Mouse (Mus musculus) midbrain, embryonic 12.5 days (tissue): ENCODE data around the gene Espn. TPM values are rescaled to one million over a fixed set of nuclear protein-coding genes. Genes with fewer than 3 reads are reported as not detected.

ENCODE experiments used
- ATAC-seq: fragments of 200-750 bp; cut with Nextera tagmentation; 2 replicates; pipeline ENCODE4 v1.8.0; 2017; ENCODE audit warnings: low read depth, moderate TSS enrichment, moderate library complexity; ENCODE audit not compliant: low FRiP score
- H3K27ac ChIP-seq: fragments of 300-500 bp; sonication (generic); replicated peaks from 2 replicates; pipeline ENCODE4 v1.5.1; 2016; ENCODE audit warnings: mild to moderate bottlenecking
- H3K27me3 ChIP-seq: fragments of 300-500 bp; sonication (generic); 2 replicates; pipeline ENCODE4 v1.6.1; 2016; ENCODE audit warnings: mild to moderate bottlenecking
- H3K36me3 ChIP-seq: fragments of 300-500 bp; sonication (generic); 2 replicates; pipeline ENCODE4 v1.6.1; 2016
- H3K4me1 ChIP-seq: fragments of 300-500 bp; sonication (generic); 2 replicates; pipeline ENCODE4 v1.6.1; 2016
- H3K4me2 ChIP-seq: fragments of 300-500 bp; sonication (generic); replicated peaks from 2 replicates; pipeline ENCODE4 v1.6.1; 2016; ENCODE audit warnings: mild to moderate bottlenecking, moderate library complexity
- H3K4me3 ChIP-seq: fragments of 300-500 bp; sonication (generic); 2 replicates; pipeline ENCODE4 v1.5.1; 2016; ENCODE audit warnings: mild to moderate bottlenecking
- H3K9ac ChIP-seq: fragments of 300-500 bp; sonication (generic); replicated peaks from 2 replicates; pipeline ENCODE4 v1.6.1; 2016; ENCODE audit warnings: mild to moderate bottlenecking, moderate library complexity
- H3K9me3 ChIP-seq: fragments of 300-500 bp; sonication (generic); 2 replicates; pipeline ENCODE4 v1.6.1; 2016; ENCODE audit warnings: mild to moderate bottlenecking
- WGBS: fragments of 180-500 bp; shearing (Covaris S2); methylation state at CpG from one replicate; pipeline ENCODE4 v1.1.7; 2016; 5-methylcytosine and 5-hydroxymethylcytosine counted together
- polyA plus RNA-seq: library from polyadenylated mRNA; unstranded; fragments of >200 nt; fragmentation: Nextera tagmentation; extraction: Ambion mirVana; gene quantifications from 2 replicates; pipeline ENCODE4 v1.2.1, GENCODE M21; 2016

The Espn gene
- polyA plus RNA-seq, 1 experiment from 2014 or later = 0.26 TPM

GRCm38 (mm10) chr4:152187142-152187541 lies 35.0 kb upstream of the Espn start:
- Histone ChIP-seq H3K4me3 (no peak overlapping the region), H3K4me1 (peaks cover 42% of the 10 kb centered on the region), H3K36me3 (peaks cover 4% of the 10 kb centered on the region; the same call in 1 of the 2 replicates), H3K27ac (no peak overlapping the region), H3K4me2 (no peak overlapping the region), H3K9me3 (no peaks in the 10 kb centered on the region), H3K9ac (no peak overlapping the region), H3K27me3 (peaks cover 3% of the 10 kb centered on the region; the same call in 1 of the 2 replicates)
- 93% methylated on average over 9 of the region's 9 CpGs for WGBS
- ATAC-seq = no peak

DNA sequence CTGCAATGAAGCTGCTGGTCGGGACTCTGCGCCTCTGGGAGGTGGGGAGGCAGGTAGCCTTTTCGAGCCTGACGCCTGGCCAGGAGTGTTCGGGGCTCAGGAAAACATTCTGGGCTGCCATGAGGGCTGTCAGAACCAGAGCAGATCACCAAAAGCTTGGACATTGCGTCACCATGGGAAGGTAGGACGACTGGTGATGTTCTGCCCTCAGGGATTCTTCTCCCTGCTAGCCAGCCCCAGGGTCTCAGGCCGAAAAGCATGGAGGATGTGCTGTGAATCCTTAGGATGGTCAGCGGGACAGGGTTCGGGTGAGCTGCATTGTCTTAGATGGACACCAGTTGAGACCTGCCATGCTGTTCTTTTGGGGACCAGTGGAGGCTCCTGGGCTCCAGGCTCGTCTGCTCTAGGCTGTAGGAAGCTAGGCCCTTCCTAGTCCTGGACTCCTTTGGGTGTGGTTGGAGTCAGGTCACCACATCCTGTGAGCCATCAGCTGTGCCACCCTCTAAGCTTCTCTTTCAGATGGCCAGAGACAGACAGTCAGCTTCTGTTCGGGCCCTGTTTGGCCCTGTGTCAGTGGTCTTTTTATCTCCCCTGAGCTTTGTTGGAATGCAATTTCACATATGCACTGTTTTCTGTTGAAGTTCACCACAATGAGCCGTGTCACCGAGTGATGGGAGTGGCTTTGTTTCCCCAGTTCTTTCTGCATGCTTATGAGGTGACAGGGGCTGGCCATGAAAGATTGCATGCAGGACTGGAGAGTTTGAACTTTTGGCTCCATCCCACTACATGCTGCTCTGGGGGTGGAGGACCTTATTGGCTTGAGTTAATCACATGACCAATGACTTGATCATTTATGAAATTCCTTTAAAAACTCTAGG lies 34.3 kb upstream of the Espn start:
- Histone ChIP-seq H3K4me1 (peaks cover 42% of the 10 kb centered on the region), H3K27me3 (peaks cover 3% of the 10 kb centered on the region; the same call in 1 of the 2 replicates), H3K9me3 (no peaks in the 10 kb centered on the region), H3K27ac (peak overlapping the region; percentile 58), H3K36me3 (peaks cover 4% of the 10 kb centered on the region; the same call in 1 of the 2 replicates), H3K4me3 (0 out of 2 replicates have a peak overlapping the region, but pooled peaks have one; percentile 9), H3K4me2 (peak overlapping the region; percentile 39), H3K9ac (peak overlapping the region; percentile 24; the same call in 1 of the 2 replicates)
- peak; percentile 24; the same call in 1 of the 2 replicates for ATAC-seq
- WGBS = 37% methylated on average over 14 of the region's 14 CpGs

- peak; percentile 61 for ATAC-seq
- peak overlapping the region; percentile 24; the same call in 1 of the 2 replicates for H3K9ac ChIP-seq
- H3K27ac ChIP-seq = peak overlapping the region; percentile 58
- peaks cover 4% of the 10 kb centered on the region; the same call in 1 of the 2 replicates for H3K27me3 ChIP-seq
- 0 out of 2 replicates have a peak overlapping the region, but pooled peaks have one; percentile 9 for H3K4me3 ChIP-seq
- peak overlapping the region; percentile 39 for H3K4me2 ChIP-seq
- 3% methylated on average over 19 of the region's 19 CpGs for WGBS
- peaks cover 4% of the 10 kb centered on the region; the same call in 1 of the 2 replicates for H3K36me3 ChIP-seq
- H3K4me1 ChIP-seq = peaks cover 34% of the 10 kb centered on the region
- no peaks in the 10 kb centered on the region for H3K9me3 ChIP-seq
Observed at GRCm38 (mm10) chr4:152185510-152186204, 33.5 kb upstream of the Espn start.

GRCm38 (mm10) chr4:152185137-152185509 lies 33.0 kb upstream of the Espn start:
- H3K4me1 ChIP-seq = peaks cover 29% of the 10 kb centered on the region

DNA sequence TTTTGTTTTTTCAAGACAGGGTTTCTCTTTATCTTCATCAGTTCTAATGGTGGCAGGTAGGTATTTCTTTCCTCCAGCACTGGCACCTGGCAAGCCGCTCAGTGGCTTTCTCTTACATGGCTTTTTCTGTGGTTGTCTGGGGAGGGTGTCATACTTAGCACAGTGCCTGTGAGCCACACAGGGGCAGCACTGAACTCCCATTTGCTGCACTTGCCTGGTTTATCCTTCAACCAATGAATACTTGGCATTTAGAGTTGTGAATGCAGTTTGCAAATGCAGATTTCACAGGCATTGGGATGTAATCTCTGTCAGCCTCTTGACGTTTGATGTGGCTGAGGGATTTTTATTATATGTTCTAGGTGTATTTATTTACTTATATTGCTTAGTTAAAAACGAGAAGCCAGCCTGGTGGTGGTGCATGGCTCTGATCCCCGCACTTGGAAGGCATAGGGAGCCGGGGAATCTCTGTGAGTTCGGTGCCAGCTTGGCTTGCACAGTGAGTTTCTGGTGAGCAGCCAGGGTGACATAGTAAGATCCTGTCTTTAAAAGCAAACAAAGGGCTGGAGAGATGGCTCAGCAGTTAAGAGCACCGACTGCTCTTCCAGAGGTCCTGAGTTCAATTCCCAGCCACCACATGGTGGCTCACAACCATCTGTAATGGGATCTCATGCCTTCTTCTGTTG lies 32.3 kb upstream of the Espn start:
- Histone ChIP-seq H3K9ac (no peak overlapping the region), H3K4me1 (peaks cover 26% of the 10 kb centered on the region), H3K9me3 (no peaks in the 10 kb centered on the region), H3K27me3 (peaks cover 16% of the 10 kb centered on the region), H3K27ac (no peak overlapping the region), H3K36me3 (peaks cover 4% of the 10 kb centered on the region; the same call in 1 of the 2 replicates), H3K4me3 (no peak overlapping the region), H3K4me2 (no peak overlapping the region)
- WGBS = 71% methylated on average over 7 of the region's 7 CpGs
- ATAC-seq = no peak

More at GRCm38 (mm10) chr4:152185137-152185509, 33.0 kb upstream of the Espn start:
- H3K27ac ChIP-seq = peak overlapping the region; percentile 58
- WGBS = 3% methylated on average over 3 of the region's 3 CpGs
- peak overlapping the region; percentile 24; the same call in 1 of the 2 replicates for H3K9ac ChIP-seq
- peak; percentile 48 for ATAC-seq
- no peaks in the 10 kb centered on the region for H3K9me3 ChIP-seq
- H3K4me3 ChIP-seq = no peak overlapping the region
- H3K27me3 ChIP-seq = peaks cover 10% of the 10 kb centered on the region; the same call in 1 of the 2 replicates
- H3K36me3 ChIP-seq = peaks cover 4% of the 10 kb centered on the region; the same call in 1 of the 2 replicates
- H3K4me2 ChIP-seq = peak overlapping the region; percentile 39

DNA sequence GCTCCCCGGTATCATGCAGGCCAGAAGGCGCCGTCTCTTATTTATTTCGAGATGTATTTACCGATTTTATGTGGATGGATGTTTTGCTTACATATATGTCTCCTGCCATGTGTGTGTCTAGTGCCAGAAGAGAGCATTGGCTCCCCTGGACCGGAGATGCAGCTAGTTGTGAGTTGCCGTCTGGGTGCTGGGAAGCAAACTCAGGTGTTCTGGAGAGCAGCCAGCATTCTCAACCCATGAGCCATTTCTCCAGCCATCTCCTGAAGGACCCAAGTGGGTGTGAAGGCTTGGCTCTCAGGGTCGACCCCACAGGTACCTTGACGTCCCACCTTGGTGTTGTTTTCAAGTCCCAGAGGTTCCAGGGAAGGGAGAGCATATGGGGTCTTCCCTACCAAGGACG lies 30.0 kb upstream of the Espn start:
- no peak overlapping the region for H3K9ac ChIP-seq
- ATAC-seq = no peak
- H3K4me1 ChIP-seq = peaks cover 36% of the 10 kb centered on the region
- H3K27me3 ChIP-seq = peaks cover 23% of the 10 kb centered on the region
- H3K4me3 ChIP-seq = no peak overlapping the region
- no peak overlapping the region for H3K4me2 ChIP-seq
- WGBS = 90% methylated on average over 10 of the region's 10 CpGs
- H3K27ac ChIP-seq = no peak overlapping the region
- H3K9me3 ChIP-seq = no peaks in the 10 kb centered on the region
- peaks cover 4% of the 10 kb centered on the region; the same call in 1 of the 2 replicates for H3K36me3 ChIP-seq

GRCm38 (mm10) chr4:152179946-152180660 lies 27.9 kb upstream of the Espn start:
- WGBS = 90% methylated on average over 16 of the region's 16 CpGs
- H3K4me2 ChIP-seq = peak overlapping the region; percentile 83
- no peak for ATAC-seq
- peaks cover 41% of the 10 kb centered on the region for H3K27me3 ChIP-seq
- peak overlapping the region; percentile 11; the same call in 1 of the 2 replicates for H3K9ac ChIP-seq
- peaks cover 15% of the 10 kb centered on the region for H3K4me1 ChIP-seq
- H3K9me3 ChIP-seq = no peaks in the 10 kb centered on the region
- no peak overlapping the region for H3K4me3 ChIP-seq
- H3K27ac ChIP-seq = no peak overlapping the region
- H3K36me3 ChIP-seq = peaks cover 4% of the 10 kb centered on the region; the same call in 1 of the 2 replicates

- Histone ChIP-seq H3K4me3 (peak overlapping the region; percentile 63), H3K9ac (peak overlapping the region; percentile 76), H3K27me3 (peaks cover 50% of the 10 kb centered on the region), H3K9me3 (no peaks in the 10 kb centered on the region), H3K36me3 (peaks cover 4% of the 10 kb centered on the region; the same call in 1 of the 2 replicates), H3K4me2 (peak overlapping the region; percentile 83), H3K27ac (0 out of 2 replicates have a peak overlapping the region, but pooled peaks have one; percentile 54), H3K4me1 (peaks cover 12% of the 10 kb centered on the region)
- 30% methylated on average over 16 of the region's 16 CpGs for WGBS
- no peak for ATAC-seq
Observed at GRCm38 (mm10) chr4:152178916-152179705, 26.9 kb upstream of the Espn start.

GRCm38 (mm10) chr4:152178344-152178864 lies 26.2 kb upstream of the Espn start:
- Histone ChIP-seq H3K27ac (peak overlapping the region; percentile 54), H3K4me3 (peak overlapping the region; percentile 63), H3K4me2 (peak overlapping the region; percentile 83), H3K36me3 (peaks cover 4% of the 10 kb centered on the region; the same call in 1 of the 2 replicates), H3K27me3 (peaks cover 58% of the 10 kb centered on the region), H3K9ac (peak overlapping the region; percentile 76), H3K9me3 (no peaks in the 10 kb centered on the region), H3K4me1 (peaks cover 12% of the 10 kb centered on the region)
- peak; percentile 78 for ATAC-seq
- under 1% methylated on average over 35 of the region's 35 CpGs for WGBS
